Mouse (Mus musculus) retina, adult 2 months (tissue): Measurements from ENCODE around the gene Tead2.

Source experiments
- DNase-seq: peaks from one replicate; pipeline ENCODE4 v3.0.0-alpha.2; 2012; ENCODE audit warnings: low read depth, low spot score

The Tead2 gene

GRCm38 (mm10) chr7:45257063-45257840 is 41.7 kb downstream of the Tead2 start:
- no peak for DNase-seq

GRCm38 (mm10) chr7:45259281-45259680 is 43.7 kb downstream of the Tead2 start:
- DNase-seq: no peak

GRCm38 (mm10) chr7:45262266-45262665 is 46.7 kb downstream of the Tead2 start:
- no peak for DNase-seq

GRCm38 (mm10) chr7:45263006-45263607 is 47.6 kb downstream of the Tead2 start:
- DNase-seq: no peak

GRCm38 (mm10) chr7:45264348-45264747 is 48.8 kb downstream of the Tead2 start:
- DNase-seq: no peak

- no peak for DNase-seq
These were observed 50.0 kb downstream of the Tead2 start for GRCm38 (mm10) chr7:45265518-45265917.

- DNase-seq: no peak
These were observed 57.3 kb downstream of the Tead2 start for GRCm38 (mm10) chr7:45272786-45273412.

GRCm38 (mm10) chr7:45273672-45274071 is 58.1 kb downstream of the Tead2 start:
- DNase-seq: no peak

GRCm38 (mm10) chr7:45277136-45277760 is 61.7 kb downstream of the Tead2 start, which contains the start of gene Slc6a21:
Gene Slc6a21, plus strand, starts transcription at chr7:45277513.
- DNase-seq: no peak
